Comparison of ENCODE assay signal across 15 mouse cellular contexts in the genomic region with DNA sequence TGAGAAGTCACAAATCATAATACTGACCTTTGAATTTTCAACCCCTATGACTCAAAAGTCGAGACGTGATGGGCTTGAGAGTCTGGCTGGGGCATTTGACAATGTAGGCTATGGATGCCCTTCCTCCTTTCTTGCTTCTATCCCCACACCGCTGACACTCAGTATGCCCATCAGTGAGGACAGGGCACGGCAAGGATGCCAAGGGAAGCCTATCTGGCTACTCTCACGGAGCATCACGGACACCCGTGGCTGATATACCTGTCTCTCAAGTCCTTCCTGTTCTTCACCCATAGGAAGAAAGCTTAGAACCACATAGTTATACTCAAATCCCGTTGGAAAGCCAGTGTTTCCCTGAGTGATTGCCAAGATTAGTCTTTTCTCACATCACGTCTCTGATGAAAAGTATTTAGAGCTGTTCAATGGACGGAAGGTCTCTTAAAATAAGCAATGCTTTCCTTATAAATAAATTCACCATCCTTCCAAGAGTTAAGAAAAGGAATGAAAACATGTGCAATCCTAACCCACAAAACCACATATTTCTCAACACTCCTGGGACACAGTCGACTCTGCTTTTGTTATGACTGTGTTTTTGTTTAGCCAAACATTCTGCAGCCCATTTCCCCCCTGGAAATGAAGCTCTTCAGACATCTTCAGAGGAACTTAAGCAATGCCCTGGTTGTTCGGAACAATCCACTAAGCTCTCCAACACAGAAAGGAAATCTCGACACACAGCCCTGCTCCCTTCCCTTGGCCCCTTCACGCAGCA.
A peak's percentile ranks its signal among the peaks of the same experiment; 100 is the strongest.
DNase-seq lines count a peak whose midpoint lies in the region; ATAC-seq and TF ChIP-seq lines count a peak whose summit lies in the region.
"Had no signal": no experiment of that assay in that cellular context is flagged by ENCODE, and none has a peak within 500 bp of the region (broad histone marks: within the 10 kb centered on the region; RNA-seq: fewer than 3 reads in every experiment).

No protein-coding gene starts in this region.

- 0 out of 2 replicates have a peak, but pooled peaks cover 2% of the 10 kb centered on the region for H3K36me3 ChIP-seq in embryonic facial prominence, embryonic 13.5 days
- H3K36me3 ChIP-seq in embryonic facial prominence, embryonic 10.5 days (replicated peaks): no peaks in the 10 kb centered on the region
- H3K36me3 ChIP-seq in kidney, postnatal 0 days (ENCODE audit: insufficient read depth, low read length): no peaks in the 10 kb centered on the region
- no peaks in the 10 kb centered on the region for H3K36me3 ChIP-seq in lung, embryonic 16.5 days (ENCODE audit: control insufficient read depth, insufficient read depth, low read length)
- H3K36me3 ChIP-seq in small intestine, adult 2 months (ENCODE audit: control insufficient read depth, insufficient read depth, low read length): no peaks in the 10 kb centered on the region
- H3K36me3 ChIP-seq: limb, embryonic 13.5 days; midbrain, embryonic 12.5 days; neural tube, embryonic 15.5 days had no signal

- no peak overlapping the region for H3K9ac ChIP-seq in embryonic facial prominence, embryonic 13.5 days
- no peak overlapping the region for H3K9ac ChIP-seq in kidney, postnatal 0 days (ENCODE audit: low read depth, low read length)
- no peak overlapping the region for H3K9ac ChIP-seq in lung, embryonic 16.5 days (ENCODE audit: low read length)
- H3K9ac ChIP-seq: hindbrain, embryonic 13.5 days; limb, embryonic 13.5 days; midbrain, embryonic 12.5 days; neural tube, embryonic 15.5 days had no signal

- H3K4me3 ChIP-seq in embryonic facial prominence, embryonic 13.5 days: no peak overlapping the region
- H3K4me3 ChIP-seq in embryonic facial prominence, embryonic 10.5 days: no peak overlapping the region
- H3K4me3 ChIP-seq in kidney, postnatal 0 days (replicated peaks; ENCODE audit: low read depth, low read length): no peak overlapping the region
- no peak overlapping the region for H3K4me3 ChIP-seq in lung, embryonic 16.5 days (ENCODE audit: low read length)
- H3K4me3 ChIP-seq in small intestine, adult 2 months (ENCODE audit: low read depth, low read length): no peak overlapping the region
- H3K4me3 ChIP-seq: hindbrain, embryonic 13.5 days; limb, embryonic 13.5 days; midbrain, embryonic 12.5 days; neural tube, embryonic 15.5 days had no signal

- no peaks in the 10 kb centered on the region for H3K27me3 ChIP-seq in embryonic facial prominence, embryonic 13.5 days
- no peaks in the 10 kb centered on the region for H3K27me3 ChIP-seq in embryonic facial prominence, embryonic 10.5 days (replicated peaks; ENCODE audit: low read depth, poor library complexity, severe bottlenecking)
- no peaks in the 10 kb centered on the region for H3K27me3 ChIP-seq in kidney, postnatal 0 days (ENCODE audit: insufficient read depth, low read length)
- H3K27me3 ChIP-seq in lung, embryonic 16.5 days (ENCODE audit: control insufficient read depth, insufficient read depth, low read depth, low read length): no peaks in the 10 kb centered on the region
- H3K27me3 ChIP-seq in small intestine, adult 2 months (ENCODE audit: control insufficient read depth, insufficient read depth, low read length): no peaks in the 10 kb centered on the region
- H3K27me3 ChIP-seq: hindbrain, embryonic 13.5 days; limb, embryonic 13.5 days; midbrain, embryonic 12.5 days; neural tube, embryonic 15.5 days had no signal

- DNase-seq in embryonic facial prominence, embryonic 10.5 days (ENCODE audit: low spot score): no peak
- DNase-seq in kidney, postnatal 0 days (ENCODE audit: low spot score): peak; percentile 52
- DNase-seq in kidney, postnatal 25 days: no peak
- no peak for DNase-seq in thymus, postnatal 0 days (ENCODE audit: low spot score)
- DNase-seq in adrenal gland, postnatal 10 days: no peak
- DNase-seq: cerebellum, postnatal 10 days; kidney, adult 18-20 months; right cerebral cortex, postnatal 14 days had no signal

- no peak overlapping the region; the same call in 1 of the 2 replicates for H3K27ac ChIP-seq in embryonic facial prominence, embryonic 13.5 days
- no peak overlapping the region for H3K27ac ChIP-seq in embryonic facial prominence, embryonic 10.5 days (replicated peaks)
- H3K27ac ChIP-seq in kidney, postnatal 0 days: no peak overlapping the region
- no peak overlapping the region for H3K27ac ChIP-seq in lung, embryonic 16.5 days (ENCODE audit: low read length)
- peak overlapping the region; percentile 73 for H3K27ac ChIP-seq in small intestine, adult 2 months (ENCODE audit: insufficient read depth, low read depth, low read length)
- H3K27ac ChIP-seq: hindbrain, embryonic 13.5 days; limb, embryonic 13.5 days; midbrain, embryonic 12.5 days; neural tube, embryonic 15.5 days had no signal

- peaks cover 10% of the 10 kb centered on the region for H3K4me1 ChIP-seq in embryonic facial prominence, embryonic 13.5 days
- peaks cover 6% of the 10 kb centered on the region for H3K4me1 ChIP-seq in embryonic facial prominence, embryonic 10.5 days
- H3K4me1 ChIP-seq in kidney, postnatal 0 days (replicated peaks; ENCODE audit: insufficient read depth, low read length): no peaks in the 10 kb centered on the region
- H3K4me1 ChIP-seq in lung, embryonic 16.5 days (replicated peaks; ENCODE audit: control insufficient read depth, insufficient read depth, low read length): no peaks in the 10 kb centered on the region
- H3K4me1 ChIP-seq in small intestine, adult 2 months (ENCODE audit: control insufficient read depth, insufficient read depth, insufficient read length, low read length): 0 out of 2 replicates have a peak, but pooled peaks cover 2% of the 10 kb centered on the region
- H3K4me1 ChIP-seq: midbrain, embryonic 12.5 days; neural tube, embryonic 15.5 days had no signal

- no peak for TF ChIP-seq CTCF in kidney, postnatal 0 days (IDR thresholded peaks at IDR 0.05; ENCODE audit: low read depth)
- no peak for TF ChIP-seq CTCF in small intestine, adult 2 months (IDR thresholded peaks at IDR 0.05; ENCODE audit: extremely low read depth, insufficient read length, insufficient replicate concordance, low read depth, low read length)

- TF ChIP-seq POLR2A in small intestine, adult 2 months (IDR thresholded peaks at IDR 0.05; ENCODE audit: low read depth, low read length): no peak

- H3K4me2 ChIP-seq in embryonic facial prominence, embryonic 13.5 days: peak overlapping the region; percentile 22; the same call in 1 of the 2 replicates
- no peak overlapping the region for H3K4me2 ChIP-seq in kidney, postnatal 0 days (ENCODE audit: low read length)
- H3K4me2 ChIP-seq in lung, embryonic 16.5 days (ENCODE audit: low read depth, low read length): no peak overlapping the region
- H3K4me2 ChIP-seq: hindbrain, embryonic 13.5 days; limb, embryonic 13.5 days; midbrain, embryonic 12.5 days; neural tube, embryonic 15.5 days had no signal

- no peak for ATAC-seq in embryonic facial prominence, embryonic 13.5 days (ENCODE audit: insufficient number of reproducible peaks, insufficient read depth, low FRiP score, low TSS enrichment, low read depth)
- ATAC-seq in kidney, postnatal 0 days (replicated peaks; ENCODE audit: low FRiP score, low read depth): no peak
- ATAC-seq in lung, embryonic 16.5 days (ENCODE audit: low read depth): peak; percentile 54; the same call in 1 of the 2 replicates

- no peaks in the 10 kb centered on the region for H3K9me3 ChIP-seq in embryonic facial prominence, embryonic 13.5 days
- no peaks in the 10 kb centered on the region for H3K9me3 ChIP-seq in embryonic facial prominence, embryonic 10.5 days
- H3K9me3 ChIP-seq in kidney, postnatal 0 days (replicated peaks; ENCODE audit: low read length): no peaks in the 10 kb centered on the region
- H3K9me3 ChIP-seq in lung, embryonic 16.5 days (ENCODE audit: control insufficient read depth, low read length): no peaks in the 10 kb centered on the region
- H3K9me3 ChIP-seq: hindbrain, embryonic 13.5 days; limb, embryonic 13.5 days; neural tube, embryonic 15.5 days had no signal

- WGBS in embryonic facial prominence, embryonic 13.5 days: 57% methylated on average over 14 of the region's 14 CpGs
- WGBS in embryonic facial prominence, embryonic 10.5 days: 71% methylated on average over 14 of the region's 14 CpGs
- WGBS in kidney, postnatal 0 days: 69% methylated on average over 14 of the region's 14 CpGs
- WGBS in lung, embryonic 16.5 days: 55% methylated on average over 14 of the region's 14 CpGs
- 63% methylated on average over 14 of the region's 14 CpGs for WGBS in small intestine, adult 2 months
